17 mouse cellular contexts compared by ENCODE assay signal in genomic region chr7:64179310-64179709, GRCm38 (mm10). TPM values are rescaled to one million over a fixed set of nuclear protein-coding genes. Genes with fewer than 3 reads are reported as not detected.
A peak's percentile ranks its signal among the peaks of the same experiment; 100 is the strongest.
DNase-seq lines count a peak whose midpoint lies in the region; ATAC-seq and TF ChIP-seq lines count a peak whose summit lies in the region.
"Had no signal": no experiment of that assay in that cellular context is flagged by ENCODE, and none has a peak within 500 bp of the region (broad histone marks: within the 10 kb centered on the region; RNA-seq: fewer than 3 reads in every experiment).

No protein-coding gene starts in this region.

- no peak overlapping the region for H3K4me3 ChIP-seq in kidney, adult 2 months (ENCODE audit: insufficient read depth, low read depth, low read length)
- no peak overlapping the region for H3K4me3 ChIP-seq in kidney, embryonic 15.5 days (replicated peaks)
- no peak overlapping the region for H3K4me3 ChIP-seq in CH12.LX (replicated peaks in 1 of 3; ENCODE audit: low read depth in 2 of 3, low read length in 2 of 3, poor library complexity in 1 of 3)
- no peak overlapping the region for H3K4me3 ChIP-seq in lung, adult 2 months (replicated peaks; ENCODE audit: extremely low read depth, low read depth, low read length)
- H3K4me3 ChIP-seq: embryonic facial prominence, embryonic 12.5 days; limb, embryonic 12.5 days; midbrain, embryonic 10.5 days; neural tube, embryonic 12.5 days had no signal

- no peaks in the 10 kb centered on the region for H3K79me2 ChIP-seq in CH12.LX (replicated peaks; ENCODE audit: control insufficient read depth, extremely low read depth, insufficient read depth, poor library complexity, severe bottlenecking)

- WGBS in kidney, adult 2 months = 88% methylated on average over 4 of the region's 4 CpGs
- 89% methylated on average over 4 of the region's 4 CpGs for WGBS in kidney, embryonic 15.5 days
- WGBS in lung, adult 2 months = 70% methylated on average over 4 of the region's 4 CpGs

- ATAC-seq in kidney, embryonic 15.5 days (replicated peaks; ENCODE audit: low FRiP score) = no peak
- ATAC-seq in Patski = no peak
- no peak for ATAC-seq in CD4-positive, CD25-positive, alpha-beta regulatory T cell, adult 4 months
- ATAC-seq: forebrain, embryonic 14.5 days had no signal

- CTCF ChIA-PET in Patski (lab: Charles Lee) = interaction anchor here (0.7 to 3.0 kb wide), 3 partner anchors 8 to 118 kb away, joined by 3 to 9 read pairs (median 3); no protein-coding TSS in a partner anchor

- no peak overlapping the region for H3K9ac ChIP-seq in kidney, embryonic 15.5 days
- no peak overlapping the region for H3K9ac ChIP-seq in CH12.LX (ENCODE audit: insufficient read depth, low read depth)
- H3K9ac ChIP-seq: embryonic facial prominence, embryonic 12.5 days; limb, embryonic 12.5 days; neural tube, embryonic 12.5 days had no signal

- no peaks in the 10 kb centered on the region for H3K27me3 ChIP-seq in kidney, adult 2 months (replicated peaks; ENCODE audit: control insufficient read depth, insufficient read depth, low read length)
- no peaks in the 10 kb centered on the region for H3K27me3 ChIP-seq in kidney, embryonic 15.5 days
- H3K27me3 ChIP-seq in CH12.LX (replicated peaks) (no peaks in the 10 kb centered on the region), Patski (no peaks in the 10 kb centered on the region)
- H3K27me3 ChIP-seq: embryonic facial prominence, embryonic 12.5 days; neural tube, embryonic 12.5 days had no signal

- peak; percentile 56 for TF ChIP-seq RAD21 in CH12.LX (IDR thresholded peaks at IDR 0.05; ENCODE audit: low read depth, low read length)

- TF ChIP-seq CTCF in kidney, adult 2 months (conservative IDR thresholded peaks at IDR 0.05; ENCODE audit: insufficient read depth, insufficient read length, low read depth, low read length) = peak; percentile 52
- TF ChIP-seq CTCF in CH12.LX (conservative IDR thresholded peaks at IDR 0.05 in 1 of 2, IDR thresholded peaks at IDR 0.05 in 1 of 2; ENCODE audit: low read depth in 2 of 2, low read length in 2 of 2) = peak in 1 of 2 experiments; percentile 62; a peak in 2 of 4 replicates
- peak; percentile 63 for TF ChIP-seq CTCF in Patski (IDR thresholded peaks at IDR 0.05)
- peak; percentile 46 for TF ChIP-seq CTCF in lung, adult 2 months (IDR thresholded peaks at IDR 0.05; ENCODE audit: insufficient read depth, low read length)

- H3K27ac ChIP-seq in kidney, adult 2 months (ENCODE audit: insufficient read depth, low read depth, low read length) = no peak overlapping the region
- H3K27ac ChIP-seq in kidney, embryonic 15.5 days = no peak overlapping the region
- H3K27ac ChIP-seq in CH12.LX (ENCODE audit: insufficient read depth, low read depth) = no peak overlapping the region
- H3K27ac ChIP-seq: embryonic facial prominence, embryonic 12.5 days; limb, embryonic 12.5 days; midbrain, embryonic 10.5 days; neural tube, embryonic 12.5 days had no signal

- in situ Hi-C loops in CH12.LX (cut with MboI; ENCODE audit: low pct_ligation_motif_present, low pct_unique_long_range_greater_than_20kb, low sequenced_read_pairs) (no loop called here), Patski (cut with MboI; ENCODE audit: low pct_unique_long_range_greater_than_20kb) (no loop called here)

- no peaks in the 10 kb centered on the region for H3K4me1 ChIP-seq in kidney, adult 2 months (ENCODE audit: control insufficient read depth, insufficient read depth, low read length)
- H3K4me1 ChIP-seq in kidney, embryonic 15.5 days = no peaks in the 10 kb centered on the region
- no peaks in the 10 kb centered on the region for H3K4me1 ChIP-seq in CH12.LX (ENCODE audit: control insufficient read depth in 1 of 2, insufficient read depth in 2 of 2)
- no peaks in the 10 kb centered on the region for H3K4me1 ChIP-seq in lung, adult 2 months (ENCODE audit: control insufficient read depth, insufficient read depth, low read length)
- H3K4me1 ChIP-seq: embryonic facial prominence, embryonic 12.5 days; limb, embryonic 12.5 days; midbrain, embryonic 10.5 days; neural tube, embryonic 12.5 days had no signal

- H3K4me2 ChIP-seq in kidney, embryonic 15.5 days = no peak overlapping the region
- no peak overlapping the region for H3K4me2 ChIP-seq in CH12.LX (ENCODE audit: insufficient read depth, low read depth, poor library complexity, severe bottlenecking)
- H3K4me2 ChIP-seq: embryonic facial prominence, embryonic 12.5 days; limb, embryonic 12.5 days; neural tube, embryonic 12.5 days had no signal

- H3K9me3 ChIP-seq in kidney, embryonic 15.5 days (replicated peaks) = no peaks in the 10 kb centered on the region
- H3K9me3 ChIP-seq in CH12.LX (replicated peaks; ENCODE audit: low read length) = no peaks in the 10 kb centered on the region
- H3K9me3 ChIP-seq: embryonic facial prominence, embryonic 12.5 days; limb, embryonic 12.5 days; midbrain, embryonic 10.5 days; neural tube, embryonic 12.5 days had no signal

- TF ChIP-seq POLR2A in kidney, adult 2 months (IDR thresholded peaks at IDR 0.05; ENCODE audit: low read depth, low read length) = no peak
- no peak for TF ChIP-seq POLR2A in CH12.LX (IDR thresholded peaks at IDR 0.05; ENCODE audit: low read depth, low read length)
- no peak for TF ChIP-seq POLR2A in lung, adult 2 months (IDR thresholded peaks at IDR 0.05; ENCODE audit: borderline replicate concordance, extremely low read depth, low read depth, low read length)

- H3K36me3 ChIP-seq in kidney, adult 2 months (ENCODE audit: control insufficient read depth, insufficient read depth, low read length) = no peaks in the 10 kb centered on the region
- no peaks in the 10 kb centered on the region for H3K36me3 ChIP-seq in kidney, embryonic 15.5 days
- no peaks in the 10 kb centered on the region for H3K36me3 ChIP-seq in CH12.LX (replicated peaks in 1 of 2; ENCODE audit: control insufficient read depth in 1 of 2, insufficient read depth in 1 of 2, low read length in 1 of 2)
- H3K36me3 ChIP-seq: embryonic facial prominence, embryonic 12.5 days; limb, embryonic 12.5 days; midbrain, embryonic 10.5 days; neural tube, embryonic 12.5 days had no signal

- POLR2A ChIA-PET in Patski (lab: Charles Lee) = interaction anchor here (0.6 kb wide), 1 partner anchor 151 kb away, joined by 3 read pairs; no protein-coding TSS in a partner anchor

- peak; percentile 14 for DNase-seq in kidney, adult 2 months
- DNase-seq in CH12.LX (ENCODE audit: extremely low read depth) (peak; percentile 7), Patski (ENCODE audit: low read depth, low spot score) (no peak)
- no peak for DNase-seq in lung, adult 2 months
- DNase-seq in right cerebral cortex, postnatal 14 days = no peak
- DNase-seq: adrenal gland, postnatal 10 days; cerebellum, adult 9-10 months had no signal

- no peak for TF ChIP-seq EP300 in CH12.LX (IDR thresholded peaks at IDR 0.05; ENCODE audit: low read length)

- dilution Hi-C loops in CH12.LX (cut with MboI; ENCODE audit: extremely low pct_ligation_motif_present, extremely low pct_unique_long_range_greater_than_20kb, low sequenced_read_pairs) = no loop called here

TF ChIP-seq in CH12.LX, 34 proteins besides CTCF, POLR2A, EP300 and RAD21:
- peak; percentile 68 for TF ChIP-seq SMC3 (IDR thresholded peaks at IDR 0.05; ENCODE audit: low read depth, low read length)
- TF ChIP-seq MAZ (IDR thresholded peaks at IDR 0.05; ENCODE audit: low read depth, low read length) = no peak
- no peak for TF ChIP-seq JUND (conservative IDR thresholded peaks at IDR 0.05; ENCODE audit: low read depth, low read length)

RNA-seq across cellular contexts. Expression of gene Trpm1, which starts 25.7 kb away (rescaled TPM):
- 0.31 and 0.60 TPM in 2 replicates for polyA plus RNA-seq in kidney, adult 2 months (2012; rRNA removed)
- polyA plus RNA-seq in kidney, embryonic 15.5 days (2015; fragmentation: Nextera tagmentation; extraction: Ambion mirVana) = not detected in 2 replicates
- 5.0 and 5.9 TPM in 2 replicates for total RNA-seq in CH12.LX (2012; rRNA removed)
- 5.9 and 6.1 TPM in 2 replicates for total RNA-seq in CH12.LX (2014; rRNA removed)
- polyA plus RNA-seq in CH12.LX (2012; ENCODE audit: insufficient read length, low read depth) = 10.7 and 12.5 TPM in 2 replicates
- 0.28 TPM for polyA plus RNA-seq in Patski (2021)
- polyA plus RNA-seq in lung, adult 2 months (2012; rRNA removed) = 0.22 and 0.41 TPM in 2 replicates
- 1 to 10 TPM; 9.7 to 9.9 TPM for polyA plus RNA-seq in CD4-positive, CD25-positive, alpha-beta regulatory T cell, adult 4 months (2017; shearing (Covaris generic))
- total RNA-seq: granulocyte monocyte progenitor cell, adult 5-6 weeks had no signal
- polyA plus RNA-seq: intestine, embryonic 14.5 days; stomach, embryonic 14.5 days had no signal

Comparison
In these comparisons a context has a peak if more than half of its experiments do, and no peak if none do; other contexts are left out.
1. DNase-seq: peak in kidney, adult 2 months (single experiment) and CH12.LX (single experiment); none in Patski (single experiment), lung, adult 2 months (single experiment) and right cerebral cortex, postnatal 14 days (single experiment).